Mouse (Mus musculus) small intestine, adult 2 months (tissue): Measurements from ENCODE around the gene Tctn1. TPM values are rescaled to one million over a fixed set of nuclear protein-coding genes. Genes with fewer than 3 reads are reported as not detected.
A peak's percentile ranks its signal among the peaks of the same experiment; 100 is the strongest.

Source experiments
- H3K27ac ChIP-seq: fragments of 200-500 bp; 2 replicates; pipeline ENCODE4 v1.5.1; 2012; ENCODE audit warnings: low read depth, low read length, control low read depth, inconsistent platforms; ENCODE audit not compliant: insufficient read depth
- H3K27me3 ChIP-seq: fragments of 200-500 bp; 2 replicates; pipeline ENCODE4 v1.6.1; 2012; ENCODE audit warnings: mild to moderate bottlenecking, moderate library complexity, low read length, inconsistent platforms; ENCODE audit not compliant: control insufficient read depth, insufficient read depth
- H3K36me3 ChIP-seq: fragments of 200-500 bp; 2 replicates; pipeline ENCODE4 v1.6.1; 2012; ENCODE audit warnings: mild to moderate bottlenecking, low read length, control low read depth, inconsistent platforms; ENCODE audit not compliant: control insufficient read depth, insufficient read depth
- H3K4me1 ChIP-seq: fragments of 200-500 bp; 2 replicates; pipeline ENCODE4 v1.6.1; 2012; ENCODE audit warnings: low read length, inconsistent platforms, mixed read lengths; ENCODE audit not compliant: control insufficient read depth, insufficient read depth, insufficient read length
- H3K4me3 ChIP-seq: fragments of 200-500 bp; 2 replicates; pipeline ENCODE4 v1.5.1; 2012; ENCODE audit warnings: low read depth, mild to moderate bottlenecking, control low read depth, inconsistent platforms, low read length, moderate library complexity
- CTCF ChIP-seq: fragments of 200-500 bp; IDR thresholded peaks from 2 replicates; pipeline ENCODE4 v1.5.1; 2012; ENCODE audit warnings: low read depth, mild to moderate bottlenecking, control low read depth, inconsistent platforms, low read length, moderate library complexity, mixed read lengths; ENCODE audit not compliant: insufficient replicate concordance, insufficient read length; ENCODE audit errors: extremely low read depth
- POLR2A ChIP-seq: fragments of 200-500 bp; IDR thresholded peaks from 2 replicates; pipeline ENCODE4 v1.6.1; 2012; ENCODE audit warnings: low read depth, mild to moderate bottlenecking, control low read depth, inconsistent platforms, low read length, moderate library complexity
- WGBS: fragments of 180-500 bp; shearing (Covaris S2); methylation state at CpG from one replicate; pipeline ENCODE4 v1.1.7; 2018; 5-methylcytosine and 5-hydroxymethylcytosine counted together
- polyA plus RNA-seq: library from polyadenylated mRNA; depleted of rRNA; stranded (reverse); fragments of >200 nt; gene quantifications from 2 replicates; pipeline ENCODE4 v1.2.3, GENCODE M21; 2012

Gene Tctn1
- polyA plus RNA-seq, 1 experiment = 12.5 TPM

DNA sequence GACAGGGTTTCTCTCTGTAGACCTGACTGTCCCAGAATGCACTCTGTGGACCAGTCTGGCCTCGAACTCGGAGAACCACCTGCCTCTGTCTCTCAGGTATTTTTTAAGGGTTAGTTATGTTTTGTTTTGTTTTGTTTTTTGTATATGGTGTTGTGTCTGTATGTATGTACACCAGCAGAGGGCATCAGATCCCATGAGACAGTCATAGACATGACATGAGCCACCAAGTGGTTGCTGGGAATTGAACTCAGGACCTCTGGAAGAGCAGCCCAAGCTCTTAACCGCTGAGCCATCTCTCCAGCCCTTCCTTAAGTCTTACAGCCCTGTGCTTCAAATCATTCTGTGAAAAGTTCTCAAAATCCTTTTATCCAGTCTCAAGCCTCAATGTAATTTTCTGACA, 927 bp upstream of the Tctn1 start:
- no peak overlapping the region for H3K27ac ChIP-seq
- H3K36me3 ChIP-seq = no peaks in the 10 kb centered on the region; the same call in 1 of the 2 replicates
- no peaks in the 10 kb centered on the region for H3K27me3 ChIP-seq
- H3K4me1 ChIP-seq = peaks cover 19% of the 10 kb centered on the region
- no peak overlapping the region for H3K4me3 ChIP-seq
- WGBS = 68% methylated on average over 3 of the region's 3 CpGs
- TF ChIP-seq CTCF (peak; percentile 45; the same call in 1 of the 2 replicates), POLR2A (no peak)

DNA sequence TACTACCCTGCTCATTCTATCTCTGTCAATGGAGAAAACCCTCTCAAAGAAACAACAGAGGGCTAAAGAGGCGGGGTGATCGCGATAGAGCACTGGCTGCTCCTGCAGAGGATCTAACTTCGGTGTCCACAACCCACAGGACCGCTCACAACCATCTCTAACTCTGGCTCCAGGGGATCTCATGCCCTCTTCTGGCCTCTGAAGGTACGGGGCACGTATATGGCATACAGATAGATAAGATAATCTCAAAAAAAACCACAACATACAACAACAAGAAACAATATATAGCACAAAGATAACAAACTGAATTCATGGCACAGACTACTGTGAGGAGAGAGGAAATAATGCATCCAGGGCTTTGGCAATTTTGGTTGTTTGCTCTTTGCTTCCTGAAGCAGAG, 2.2 kb downstream of the Tctn1 start:
- H3K27me3 ChIP-seq = no peaks in the 10 kb centered on the region
- peaks cover 4% of the 10 kb centered on the region for H3K4me1 ChIP-seq
- peaks cover 3% of the 10 kb centered on the region; the same call in 1 of the 2 replicates for H3K36me3 ChIP-seq
- 63% methylated on average over 7 of the region's 7 CpGs for WGBS
- TF ChIP-seq POLR2A (no peak), CTCF (no peak; the same call in 1 of the 2 replicates)
- H3K27ac ChIP-seq = no peak overlapping the region
- no peak overlapping the region for H3K4me3 ChIP-seq

DNA sequence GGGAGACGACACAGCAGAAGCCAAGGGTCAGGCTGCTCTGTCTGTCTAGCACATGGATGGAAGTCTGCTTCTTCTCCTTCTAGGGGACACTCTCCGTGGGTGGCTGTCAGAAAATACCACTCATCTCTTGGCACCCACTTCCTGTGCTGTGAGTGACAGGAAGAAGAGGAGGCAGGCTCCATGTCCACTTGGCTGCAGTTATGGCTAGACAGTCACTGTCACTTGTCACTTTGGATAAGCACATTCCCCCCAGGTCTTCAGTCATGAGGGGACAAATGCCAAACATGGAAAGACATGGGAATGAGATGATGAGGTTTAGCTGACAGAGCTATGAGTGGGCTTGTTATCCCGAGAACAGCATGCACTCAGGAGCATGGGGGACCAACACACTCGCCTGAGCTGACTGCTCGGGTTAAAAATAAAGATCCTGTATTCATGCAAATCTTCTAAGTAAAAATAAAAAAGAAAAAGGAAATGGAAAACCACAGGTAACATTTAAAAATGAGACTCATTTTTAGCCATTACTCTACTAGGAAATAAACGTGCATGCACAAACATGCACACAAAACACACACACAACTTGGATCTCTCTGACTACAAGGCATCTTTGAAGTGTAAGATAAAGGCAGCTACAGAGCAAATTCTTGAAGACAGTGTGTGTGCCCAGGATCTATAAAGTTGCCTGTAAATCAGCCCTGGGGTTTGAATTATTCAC, 6.1 kb downstream of the Tctn1 start:
- H3K4me3 ChIP-seq = no peak overlapping the region
- no peaks in the 10 kb centered on the region; the same call in 1 of the 2 replicates for H3K4me1 ChIP-seq
- WGBS = 73% methylated on average over 6 of the region's 6 CpGs
- TF ChIP-seq POLR2A (no peak), CTCF (no peak)
- H3K27me3 ChIP-seq = no peaks in the 10 kb centered on the region
- peaks cover 11% of the 10 kb centered on the region; the same call in 1 of the 2 replicates for H3K36me3 ChIP-seq
- peak overlapping the region; percentile 60 for H3K27ac ChIP-seq

DNA sequence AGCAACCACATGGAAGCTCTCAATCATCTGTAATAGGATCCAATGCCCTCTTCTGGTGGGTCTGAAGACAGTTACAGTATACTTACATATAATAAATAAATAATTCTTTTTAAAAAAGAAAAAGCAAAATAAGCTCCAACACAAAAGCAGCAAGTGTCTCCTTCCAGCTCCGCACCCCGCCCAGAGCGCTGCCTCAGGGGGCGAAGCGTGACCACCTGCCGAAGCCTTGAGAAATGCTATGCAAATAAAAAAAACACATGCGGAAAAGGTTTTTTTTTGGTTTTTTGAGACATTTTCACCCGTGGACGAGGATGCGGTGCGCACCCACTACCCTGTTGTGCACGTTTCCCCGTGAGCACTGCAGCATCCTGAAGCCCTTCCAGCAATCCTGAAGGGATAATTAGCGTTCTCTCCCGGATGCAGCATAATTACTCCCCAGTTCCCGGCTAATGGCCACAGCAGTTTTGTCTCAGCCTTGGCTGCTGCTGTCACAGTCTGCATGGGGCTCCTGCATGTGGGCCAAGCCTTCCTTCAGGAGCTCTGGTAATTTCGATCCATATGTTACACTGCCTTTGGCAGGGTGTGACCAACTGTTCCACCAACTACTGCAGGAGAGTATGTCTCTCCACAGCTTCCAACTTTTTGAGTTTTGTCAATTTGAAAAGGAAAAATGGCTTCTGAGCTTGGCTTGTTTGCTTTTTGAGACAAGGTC, 12.2 kb downstream of the Tctn1 start:
- Histone ChIP-seq H3K27me3 (no peaks in the 10 kb centered on the region), H3K4me3 (no peak overlapping the region), H3K4me1 (no peaks in the 10 kb centered on the region), H3K36me3 (peaks cover 7% of the 10 kb centered on the region; the same call in 1 of the 2 replicates), H3K27ac (no peak overlapping the region)
- TF ChIP-seq CTCF (no peak), POLR2A (no peak)
- 95% methylated on average over 17 of the region's 17 CpGs for WGBS

DNA sequence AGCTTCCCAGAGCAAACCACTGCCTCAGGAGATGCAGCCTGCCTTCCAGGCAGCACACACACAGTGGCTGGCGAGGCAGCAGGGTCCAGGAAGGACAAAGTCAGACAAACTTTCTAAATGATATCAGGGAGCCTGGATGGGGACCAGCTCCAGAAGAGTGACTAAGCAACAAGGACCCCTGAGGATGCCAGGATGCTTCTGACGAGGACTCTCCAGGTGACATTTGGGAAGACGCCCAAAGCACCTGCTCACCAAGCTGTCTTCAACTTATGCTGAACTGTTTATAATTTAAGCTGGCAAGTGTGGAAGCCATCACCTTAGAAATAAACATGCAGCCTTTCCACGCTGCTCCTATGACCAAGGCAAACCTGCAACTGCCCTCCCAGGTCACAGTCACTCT, 15.0 kb downstream of the Tctn1 start:
- Histone ChIP-seq H3K4me1 (no peaks in the 10 kb centered on the region), H3K27ac (no peak overlapping the region), H3K27me3 (no peaks in the 10 kb centered on the region), H3K36me3 (peaks cover 1% of the 10 kb centered on the region; the same call in 1 of the 2 replicates), H3K4me3 (no peak overlapping the region)
- TF ChIP-seq POLR2A (no peak), CTCF (no peak)
- WGBS = 94% methylated on average over 4 of the region's 4 CpGs

DNA sequence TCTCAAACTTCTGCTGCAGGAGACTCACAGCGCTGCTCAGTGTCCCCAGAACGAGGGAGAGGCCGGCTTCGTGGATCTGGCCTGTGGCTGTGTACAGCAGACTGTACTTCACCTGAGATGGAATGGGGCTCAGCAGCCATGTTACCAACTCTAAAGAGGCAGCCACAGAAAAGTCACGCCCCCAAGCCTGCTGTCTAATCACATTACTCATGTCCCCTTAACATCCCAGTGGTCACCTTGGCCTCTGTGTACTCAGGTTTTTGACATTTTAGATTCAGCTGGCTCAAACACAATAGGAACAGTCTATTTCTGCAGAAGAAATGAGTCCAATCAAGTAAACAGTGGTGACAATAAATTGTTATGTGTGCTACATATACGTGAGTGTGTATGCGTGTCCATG, 16.3 kb downstream of the Tctn1 start:
- H3K27ac ChIP-seq = no peak overlapping the region
- no peaks in the 10 kb centered on the region for H3K27me3 ChIP-seq
- H3K4me3 ChIP-seq = no peak overlapping the region
- WGBS = 94% methylated on average over 7 of the region's 7 CpGs
- H3K4me1 ChIP-seq = no peaks in the 10 kb centered on the region
- H3K36me3 ChIP-seq = no peaks in the 10 kb centered on the region; the same call in 1 of the 2 replicates
- TF ChIP-seq CTCF (no peak), POLR2A (no peak)

DNA sequence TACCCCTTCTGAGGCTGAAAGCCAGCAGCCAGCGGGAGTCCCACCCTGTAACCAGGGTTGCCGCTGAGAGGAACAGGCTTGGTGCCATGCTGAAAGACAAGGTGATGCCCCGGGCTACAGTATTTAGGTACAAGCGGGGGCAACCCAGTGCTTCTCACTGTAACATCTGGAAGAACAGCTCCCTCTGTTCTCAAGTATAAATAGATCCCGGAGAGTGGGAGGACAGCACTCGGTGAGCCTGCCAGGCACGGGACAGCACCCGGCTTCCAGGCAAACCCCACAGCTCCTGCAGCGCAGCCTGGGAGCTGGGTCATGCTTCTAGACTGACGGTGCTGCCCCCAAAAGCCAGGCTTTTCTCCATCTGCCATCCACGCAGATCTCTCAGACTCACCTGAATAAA, 16.7 kb downstream of the Tctn1 start:
- H3K36me3 ChIP-seq = no peaks in the 10 kb centered on the region; the same call in 1 of the 2 replicates

More for the DNA sequence above, 16.7 kb downstream of the Tctn1 start:
- WGBS = 92% methylated on average over 11 of the region's 11 CpGs
- TF ChIP-seq POLR2A (no peak), CTCF (no peak)
- H3K27me3 ChIP-seq = no peaks in the 10 kb centered on the region
- no peak overlapping the region for H3K4me3 ChIP-seq
- H3K4me1 ChIP-seq = no peaks in the 10 kb centered on the region
- no peak overlapping the region for H3K27ac ChIP-seq
